Comparison of ENCODE assay signal across 8 mouse cellular contexts in genomic region chr11:118418442-118418833, GRCm38 (mm10). TPM values are rescaled to one million over a fixed set of nuclear protein-coding genes. Genes with fewer than 3 reads are reported as not detected.
DNase-seq lines count a peak whose midpoint lies in the region; ATAC-seq and TF ChIP-seq lines count a peak whose summit lies in the region.

No protein-coding gene starts in this region.

- peaks cover 6% of the 10 kb centered on the region; the same call in 1 of the 2 replicates for H3K36me3 ChIP-seq in heart, postnatal 0 days (replicated peaks; ENCODE audit: control insufficient read depth, insufficient read depth, low read length)
- peaks cover 6% of the 10 kb centered on the region; the same call in 1 of the 2 replicates for H3K36me3 ChIP-seq in hindbrain, embryonic 14.5 days (replicated peaks; ENCODE audit: control insufficient read depth, insufficient read depth)
- H3K36me3 ChIP-seq in midbrain, embryonic 13.5 days, result peaks cover 20% of the 10 kb centered on the region

- H3K9me3 ChIP-seq in heart, postnatal 0 days (replicated peaks; ENCODE audit: control insufficient read depth, low read length), result no peaks in the 10 kb centered on the region
- no peaks in the 10 kb centered on the region for H3K9me3 ChIP-seq in hindbrain, embryonic 14.5 days (ENCODE audit: control insufficient read depth, low read length)
- H3K9me3 ChIP-seq in midbrain, embryonic 13.5 days, result no peaks in the 10 kb centered on the region

- peaks cover 7% of the 10 kb centered on the region for H3K4me1 ChIP-seq in heart, postnatal 0 days (ENCODE audit: control insufficient read depth, insufficient read depth)
- H3K4me1 ChIP-seq in bone marrow, adult 2 months (ENCODE audit: control insufficient read depth, insufficient read depth, low read length), result peaks cover 6% of the 10 kb centered on the region
- peaks cover 18% of the 10 kb centered on the region for H3K4me1 ChIP-seq in hindbrain, embryonic 14.5 days (replicated peaks; ENCODE audit: control insufficient read depth, insufficient read depth, low read length)
- H3K4me1 ChIP-seq in midbrain, embryonic 13.5 days (replicated peaks), result peaks cover 39% of the 10 kb centered on the region

- H3K9ac ChIP-seq in heart, postnatal 0 days (replicated peaks; ENCODE audit: low read depth, low read length), result peak overlapping the region; percentile 94
- peak overlapping the region; percentile 91 for H3K9ac ChIP-seq in hindbrain, embryonic 14.5 days
- H3K9ac ChIP-seq in midbrain, embryonic 13.5 days (replicated peaks), result peak overlapping the region; percentile 91

- H3K4me2 ChIP-seq in heart, postnatal 0 days (ENCODE audit: low read depth, low read length), result peak overlapping the region; percentile 83
- H3K4me2 ChIP-seq in hindbrain, embryonic 14.5 days (replicated peaks), result peak overlapping the region; percentile 89
- H3K4me2 ChIP-seq in midbrain, embryonic 13.5 days (replicated peaks), result peak overlapping the region; percentile 89

- TF ChIP-seq CTCF in heart, postnatal 0 days (IDR thresholded peaks at IDR 0.05; ENCODE audit: low read depth), result no peak
- TF ChIP-seq CTCF in bone marrow, adult 2 months (IDR thresholded peaks at IDR 0.05; ENCODE audit: control insufficient read depth, insufficient read depth, low read length), result no peak

- DNase-seq in heart, postnatal 0 days (ENCODE audit: low spot score), result no peak
- DNase-seq in heart, adult 9 months (ENCODE audit: low spot score in 2 of 2), result no peak
- no peak for DNase-seq in hindbrain, embryonic 14.5 days (ENCODE audit: low spot score)
- DNase-seq in right cerebral cortex, adult 18-20 months, result no peak
- no peak for DNase-seq in right cerebral cortex, postnatal 4 days
- no peak for DNase-seq in adrenal gland, adult 18-20 months (ENCODE audit: low spot score in 2 of 2)

- TF ChIP-seq EP300 in heart, postnatal 0 days (IDR thresholded peaks at IDR 0.05; ENCODE audit: low read depth), result no peak

- peak overlapping the region; percentile 81 for H3K27ac ChIP-seq in heart, postnatal 0 days (ENCODE audit: low read depth)
- H3K27ac ChIP-seq in bone marrow, adult 2 months (ENCODE audit: control insufficient read depth, insufficient read depth, low read depth, low read length, poor library complexity), result peak overlapping the region; percentile 88
- 0 out of 2 replicates have a peak overlapping the region, but pooled peaks have one; percentile 22 for H3K27ac ChIP-seq in hindbrain, embryonic 14.5 days
- H3K27ac ChIP-seq in midbrain, embryonic 13.5 days, result peak overlapping the region; percentile 62

- no peak; the same call in 1 of the 2 replicates for ATAC-seq in heart, postnatal 0 days (ENCODE audit: insufficient read depth, low read depth)
- ATAC-seq in hindbrain, embryonic 14.5 days (ENCODE audit: low FRiP score), result no peak
- peak; percentile 57 for ATAC-seq in midbrain, embryonic 13.5 days

- peak overlapping the region; percentile 93 for H3K4me3 ChIP-seq in heart, postnatal 0 days (ENCODE audit: low read depth, low read length)
- peak overlapping the region; percentile 85 for H3K4me3 ChIP-seq in bone marrow, adult 2 months (replicated peaks; ENCODE audit: control insufficient read depth, low read depth, low read length)
- peak overlapping the region; percentile 67 for H3K4me3 ChIP-seq in hindbrain, embryonic 14.5 days (replicated peaks; ENCODE audit: low read length)
- peak overlapping the region; percentile 72 for H3K4me3 ChIP-seq in midbrain, embryonic 13.5 days (replicated peaks)

- no peaks in the 10 kb centered on the region for H3K27me3 ChIP-seq in heart, postnatal 0 days (ENCODE audit: control insufficient read depth, insufficient read depth, low read length)
- no peaks in the 10 kb centered on the region for H3K27me3 ChIP-seq in hindbrain, embryonic 14.5 days (ENCODE audit: control insufficient read depth, insufficient read depth, low read length)
- no peaks in the 10 kb centered on the region for H3K27me3 ChIP-seq in midbrain, embryonic 13.5 days

- 4% methylated on average over 12 of the region's 12 CpGs for WGBS in heart, postnatal 0 days
- WGBS in bone marrow, adult 2 months, result under 1% methylated on average over 12 of the region's 12 CpGs
- 6% methylated on average over 12 of the region's 12 CpGs for WGBS in hindbrain, embryonic 14.5 days
- 6% methylated on average over 12 of the region's 12 CpGs for WGBS in midbrain, embryonic 13.5 days

- TF ChIP-seq POLR2A in bone marrow, adult 2 months (IDR thresholded peaks at IDR 0.05; ENCODE audit: borderline replicate concordance, control insufficient read depth, low read depth, low read length), result no peak

RNA-seq across cellular contexts. Expression of gene Cant1, which starts 0.4 kb away (rescaled TPM):
- 28.3 and 35.5 TPM in 2 replicates for total RNA-seq in heart, postnatal 0 days (2014; rRNA removed; ENCODE audit: low replicate concordance)
- 10.4 and 12.6 TPM in 2 replicates for polyA plus RNA-seq in heart, postnatal 0 days (2015; fragmentation: Nextera tagmentation; extraction: Ambion mirVana)
- 8.3 and 14.6 TPM in 2 replicates for polyA plus RNA-seq in bone marrow, adult 2 months (2011; ENCODE audit: insufficient read depth, insufficient read length, low replicate concordance, missing spikeins)
- polyA plus RNA-seq in hindbrain, embryonic 14.5 days (2014; fragmentation: Nextera tagmentation; extraction: Ambion mirVana), result 25.4 and 26.9 TPM in 2 replicates
- 23.5 and 26.0 TPM in 2 replicates for polyA plus RNA-seq in midbrain, embryonic 13.5 days (2015; fragmentation: Nextera tagmentation; extraction: Ambion mirVana)
- 10 to 100 TPM; 30.1 to 33.1 TPM for total RNA-seq in adrenal gland, adult 18-20 months (2021)

RNA-seq across cellular contexts. Expression of gene C1qtnf1, which starts 9.6 kb away (rescaled TPM):
- 5.8 and 12.6 TPM in 2 replicates for total RNA-seq in heart, postnatal 0 days (2014; rRNA removed; ENCODE audit: low replicate concordance)
- polyA plus RNA-seq in heart, postnatal 0 days (2015; fragmentation: Nextera tagmentation; extraction: Ambion mirVana), result 7.8 and 8.3 TPM in 2 replicates
- 1.5 and 1.8 TPM in 2 replicates for polyA plus RNA-seq in bone marrow, adult 2 months (2011; ENCODE audit: insufficient read depth, insufficient read length, low replicate concordance, missing spikeins)
- 5.0 and 5.2 TPM in 2 replicates for polyA plus RNA-seq in hindbrain, embryonic 14.5 days (2014; fragmentation: Nextera tagmentation; extraction: Ambion mirVana)
- polyA plus RNA-seq in midbrain, embryonic 13.5 days (2015; fragmentation: Nextera tagmentation; extraction: Ambion mirVana), result 2.5 and 2.8 TPM in 2 replicates
- total RNA-seq in adrenal gland, adult 18-20 months (2021), result 10 to 100 TPM; 15.9 to 17.2 TPM

RNA-seq across cellular contexts. Expression of gene Lgals3bp, which starts 16.5 kb away (rescaled TPM):
- 77.9 and 83.1 TPM in 2 replicates for total RNA-seq in heart, postnatal 0 days (2014; rRNA removed; ENCODE audit: low replicate concordance)
- polyA plus RNA-seq in heart, postnatal 0 days (2015; fragmentation: Nextera tagmentation; extraction: Ambion mirVana), result 27.6 and 28.6 TPM in 2 replicates
- polyA plus RNA-seq in bone marrow, adult 2 months (2011; ENCODE audit: insufficient read depth, insufficient read length, low replicate concordance, missing spikeins), result 43.9 and 52.7 TPM in 2 replicates
- polyA plus RNA-seq in hindbrain, embryonic 14.5 days (2014; fragmentation: Nextera tagmentation; extraction: Ambion mirVana), result 4.0 and 4.7 TPM in 2 replicates
- polyA plus RNA-seq in midbrain, embryonic 13.5 days (2015; fragmentation: Nextera tagmentation; extraction: Ambion mirVana), result 1.7 and 2.3 TPM in 2 replicates
- 100 to 1,000 TPM in 1 of 2 experiments, 10 to 100 TPM in 1; 92.6 to 128 TPM for total RNA-seq in adrenal gland, adult 18-20 months (2021)

RNA-seq across cellular contexts. Expression of gene Engase, which starts 58.2 kb away (rescaled TPM):
- total RNA-seq in heart, postnatal 0 days (2014; rRNA removed; ENCODE audit: low replicate concordance), result 9.1 and 12.0 TPM in 2 replicates
- polyA plus RNA-seq in heart, postnatal 0 days (2015; fragmentation: Nextera tagmentation; extraction: Ambion mirVana), result 3.0 and 3.6 TPM in 2 replicates
- polyA plus RNA-seq in bone marrow, adult 2 months (2011; ENCODE audit: insufficient read depth, insufficient read length, low replicate concordance, missing spikeins), result 7.4 and 15.0 TPM in 2 replicates
- polyA plus RNA-seq in hindbrain, embryonic 14.5 days (2014; fragmentation: Nextera tagmentation; extraction: Ambion mirVana), result 5.0 and 7.4 TPM in 2 replicates
- 6.3 and 6.4 TPM in 2 replicates for polyA plus RNA-seq in midbrain, embryonic 13.5 days (2015; fragmentation: Nextera tagmentation; extraction: Ambion mirVana)
- total RNA-seq in adrenal gland, adult 18-20 months (2021), result 10 to 100 TPM in 1 of 2 experiments, 1 to 10 TPM in 1; 7.3 to 12.4 TPM

Comparison
In these comparisons a context has a peak if more than half of its experiments do, and no peak if none do; other contexts are left out.
1. H3K27ac ChIP-seq: peak in every context shown above with its lines; median percentile 88 in bone marrow, adult 2 months; 81 in heart, postnatal 0 days; 62 in midbrain, embryonic 13.5 days; 22 in hindbrain, embryonic 14.5 days.